Mouse (Mus musculus) heart, embryonic 14.5 days (tissue): ENCODE measurements around the gene Mettl26. TPM values are rescaled to one million over a fixed set of nuclear protein-coding genes. Genes with fewer than 3 reads are reported as not detected.

ENCODE experiments used
- ATAC-seq: fragments of 200-750 bp; cut with Nextera tagmentation; 2 replicates; pipeline ENCODE4 v1.8.0; 2017; ENCODE audit warnings: low read depth, moderate TSS enrichment; ENCODE audit not compliant: insufficient number of reproducible peaks, insufficient read depth, low FRiP score
- H3K27ac ChIP-seq, 2 experiments: fragments of 200-500 bp in 1 of 2; fragments of 300-500 bp in 1 of 2; sonication (generic) in 1 of 2; replicated peaks in 1 of 2; 2 replicates each; pipeline ENCODE4 v1.5.1; 2012 to 2014; ENCODE audit warnings: low read depth in 2 of 2, low read length in 2 of 2, control low read depth in 1 of 2, mild to moderate bottlenecking in 1 of 2, mixed read lengths in 1 of 2; ENCODE audit not compliant: control insufficient read depth in 1 of 2, insufficient read depth in 1 of 2
- H3K27me3 ChIP-seq: fragments of 300-500 bp; sonication (generic); 2 replicates; pipeline ENCODE4 v1.6.1; 2014; ENCODE audit warnings: mild to moderate bottlenecking, low read length, control low read depth; ENCODE audit not compliant: control insufficient read depth, insufficient read depth
- H3K36me3 ChIP-seq: fragments of 300-500 bp; sonication (generic); 2 replicates; pipeline ENCODE4 v1.6.1; 2014; ENCODE audit warnings: mild to moderate bottlenecking, control low read depth, low read length, mixed read lengths; ENCODE audit not compliant: control insufficient read depth, insufficient read depth
- H3K4me1 ChIP-seq, 2 experiments: fragments of 200-500 bp in 1 of 2; fragments of 300-500 bp in 1 of 2; sonication (generic) in 1 of 2; 2 replicates each; pipeline ENCODE4 v1.6.1; 2012 to 2014; ENCODE audit warnings: low read length in 2 of 2, control low read depth in 1 of 2, mixed read lengths in 1 of 2; ENCODE audit not compliant: control insufficient read depth in 2 of 2, insufficient read depth in 2 of 2
- H3K4me2 ChIP-seq: fragments of 300-500 bp; sonication (generic); 2 replicates; pipeline ENCODE4 v1.6.1; 2014; ENCODE audit warnings: mild to moderate bottlenecking, low read length
- H3K4me3 ChIP-seq, 2 experiments: fragments of 200-500 bp in 1 of 2; fragments of 300-500 bp in 1 of 2; sonication (generic) in 1 of 2; 2 replicates each; pipeline ENCODE4 v1.5.1; 2012 to 2014; ENCODE audit warnings: low read length in 2 of 2, mild to moderate bottlenecking in 2 of 2, control low read depth in 1 of 2, low read depth in 1 of 2, moderate library complexity in 1 of 2; ENCODE audit not compliant: control insufficient read depth in 1 of 2, insufficient read depth in 1 of 2
- H3K9ac ChIP-seq: fragments of 300-500 bp; sonication (generic); 2 replicates; pipeline ENCODE4 v1.6.1; 2014; ENCODE audit warnings: mild to moderate bottlenecking, low read length
- H3K9me3 ChIP-seq: fragments of 300-500 bp; sonication (generic); 2 replicates; pipeline ENCODE4 v1.6.1; 2016; ENCODE audit warnings: low read length, control low read depth; ENCODE audit not compliant: control insufficient read depth
- WGBS: fragments of 180-500 bp; shearing (Covaris S2); extraction: QIAGEN DNeasy Blood & Tissue Kit; methylation state at CpG from one replicate; pipeline ENCODE4 v1.1.7; 2014; 5-methylcytosine and 5-hydroxymethylcytosine counted together
- polyA plus RNA-seq: library from polyadenylated mRNA; unstranded; fragments of >200 nt; fragmentation: Nextera tagmentation; extraction: Ambion mirVana; gene quantifications from 2 replicates; pipeline ENCODE4 v1.2.1, GENCODE M21; 2014

The Mettl26 gene
- polyA plus RNA-seq, 1 experiment from 2014 or later = 41.7 TPM

DNA sequence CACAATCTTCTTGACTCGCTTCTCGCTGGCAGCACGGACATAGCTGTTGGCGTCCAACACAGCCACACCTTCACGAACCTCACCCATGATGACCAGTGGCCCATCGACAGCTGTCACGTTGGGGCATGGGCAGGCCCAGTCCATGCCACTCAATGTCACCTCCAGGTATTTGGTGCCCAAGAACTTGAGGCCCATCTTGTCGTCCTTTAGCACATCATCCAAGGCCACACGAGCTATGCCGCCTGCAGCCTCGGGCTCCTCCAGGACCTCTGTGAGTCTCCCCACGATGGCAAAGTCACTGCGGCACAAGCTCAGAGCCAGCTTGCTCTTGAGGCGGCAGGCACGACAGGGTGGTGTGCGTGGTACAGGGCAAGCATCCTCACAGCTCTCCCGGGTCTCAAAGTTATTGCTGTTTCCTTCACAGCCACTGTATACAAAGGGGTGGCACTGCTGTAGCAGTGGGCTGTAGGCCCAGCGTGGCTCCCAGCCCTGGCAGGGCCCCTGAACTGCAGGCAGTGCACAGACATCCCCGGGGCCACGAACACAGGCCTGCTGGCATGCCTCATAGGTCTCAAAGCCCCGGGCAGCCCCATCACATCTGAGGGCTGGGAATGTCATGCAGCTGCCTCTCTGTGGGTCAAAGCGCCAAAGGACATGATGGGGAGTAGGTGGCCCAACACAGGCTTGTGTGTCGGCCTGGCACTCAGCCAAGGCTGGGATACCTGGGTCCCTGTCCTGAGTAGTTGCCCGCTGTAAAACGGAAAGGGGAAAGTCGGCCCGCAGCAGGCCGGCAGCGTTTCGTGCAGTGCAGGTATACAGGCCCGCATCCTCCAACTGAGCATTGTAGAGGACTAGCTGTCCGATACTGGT, 3.1 kb downstream of the Mettl26 start:
- no peak overlapping the region for H3K9ac ChIP-seq
- no peak overlapping the region for H3K4me2 ChIP-seq
- H3K4me3 ChIP-seq = no peak overlapping the region
- H3K36me3 ChIP-seq = peaks cover 20% of the 10 kb centered on the region
- WGBS = 93% methylated on average over 32 of the region's 32 CpGs
- no peak overlapping the region for H3K27ac ChIP-seq
- ATAC-seq = no peak
- no peaks in the 10 kb centered on the region for H3K9me3 ChIP-seq
- peaks cover 20 to 25% of the 10 kb centered on the region in 2 experiments for H3K4me1 ChIP-seq
- H3K27me3 ChIP-seq = no peaks in the 10 kb centered on the region

GRCm38 (mm10) chr17:25878611-25879180, 3.8 kb downstream of the Mettl26 start:
- Histone ChIP-seq H3K4me2 (no peak overlapping the region), H3K27ac (no peak overlapping the region), H3K4me1 (peaks cover 20 to 25% of the 10 kb centered on the region in 2 experiments), H3K4me3 (no peak overlapping the region), H3K27me3 (no peaks in the 10 kb centered on the region), H3K9ac (no peak overlapping the region), H3K9me3 (no peaks in the 10 kb centered on the region), H3K36me3 (peaks cover 27% of the 10 kb centered on the region)
- WGBS = 92% methylated on average over 19 of the region's 19 CpGs
- no peak for ATAC-seq

- Histone ChIP-seq H3K36me3 (peaks cover 33% of the 10 kb centered on the region), H3K9me3 (no peaks in the 10 kb centered on the region), H3K4me1 (peaks cover 14 to 20% of the 10 kb centered on the region in 2 experiments), H3K4me2 (no peak overlapping the region), H3K27me3 (no peaks in the 10 kb centered on the region), H3K27ac (no peak overlapping the region), H3K9ac (no peak overlapping the region), H3K4me3 (no peak overlapping the region)
- ATAC-seq = no peak
- 65% methylated on average over 4 of the region's 4 CpGs for WGBS
These were observed 4.4 kb downstream of the Mettl26 start for GRCm38 (mm10) chr17:25879261-25879660.

DNA sequence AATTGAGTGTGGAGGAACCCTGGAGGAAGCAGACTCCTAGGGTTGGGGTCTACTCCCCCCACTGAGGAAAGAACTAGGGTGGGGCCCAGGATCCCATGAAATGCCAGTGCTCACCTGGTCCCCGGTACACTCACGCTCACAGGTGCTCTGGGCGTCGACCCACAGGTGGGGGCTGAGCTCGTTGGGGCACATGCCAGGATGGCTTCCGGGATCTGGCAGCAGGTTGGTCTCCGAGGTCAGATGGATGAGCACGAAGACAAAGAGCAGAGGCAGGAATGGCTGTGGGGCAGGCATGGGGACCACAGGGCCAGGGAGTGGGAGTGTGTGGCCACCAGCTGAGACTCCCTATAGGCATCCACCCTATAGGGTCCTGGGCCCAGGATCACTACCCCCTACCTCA, 4.9 kb downstream of the Mettl26 start:
- peaks cover 38% of the 10 kb centered on the region for H3K36me3 ChIP-seq
- 82% methylated on average over 8 of the region's 8 CpGs for WGBS
- H3K4me1 ChIP-seq = peaks cover 14 to 17% of the 10 kb centered on the region in 2 experiments
- no peak overlapping the region for H3K4me3 ChIP-seq
- no peaks in the 10 kb centered on the region for H3K9me3 ChIP-seq
- H3K27ac ChIP-seq = no peak overlapping the region
- H3K9ac ChIP-seq = no peak overlapping the region
- no peak for ATAC-seq
- no peaks in the 10 kb centered on the region for H3K27me3 ChIP-seq
- no peak overlapping the region for H3K4me2 ChIP-seq

- no peak for ATAC-seq
- H3K4me1 ChIP-seq = peaks cover 14 to 17% of the 10 kb centered on the region in 2 experiments
- no peak within 1 kb of the TSS for H3K4me2 ChIP-seq
- no peak within 1 kb of the TSS for H3K27ac ChIP-seq
- H3K9me3 ChIP-seq = no peaks in the 10 kb centered on the region
- H3K4me3 ChIP-seq = no peak within 1 kb of the TSS
- 58% methylated on average over 5 of the region's 5 CpGs for WGBS
- no peak within 1 kb of the TSS for H3K9ac ChIP-seq
- peaks cover 41% of the 10 kb centered on the region for H3K36me3 ChIP-seq
- no peaks in the 10 kb centered on the region for H3K27me3 ChIP-seq
These were observed 5.5 kb downstream of the Mettl26 start, which contains the start of gene Wfikkn1 for GRCm38 (mm10) chr17:25880196-25880910. Wfikkn1 (minus strand) TSS chr17:25880858.

DNA sequence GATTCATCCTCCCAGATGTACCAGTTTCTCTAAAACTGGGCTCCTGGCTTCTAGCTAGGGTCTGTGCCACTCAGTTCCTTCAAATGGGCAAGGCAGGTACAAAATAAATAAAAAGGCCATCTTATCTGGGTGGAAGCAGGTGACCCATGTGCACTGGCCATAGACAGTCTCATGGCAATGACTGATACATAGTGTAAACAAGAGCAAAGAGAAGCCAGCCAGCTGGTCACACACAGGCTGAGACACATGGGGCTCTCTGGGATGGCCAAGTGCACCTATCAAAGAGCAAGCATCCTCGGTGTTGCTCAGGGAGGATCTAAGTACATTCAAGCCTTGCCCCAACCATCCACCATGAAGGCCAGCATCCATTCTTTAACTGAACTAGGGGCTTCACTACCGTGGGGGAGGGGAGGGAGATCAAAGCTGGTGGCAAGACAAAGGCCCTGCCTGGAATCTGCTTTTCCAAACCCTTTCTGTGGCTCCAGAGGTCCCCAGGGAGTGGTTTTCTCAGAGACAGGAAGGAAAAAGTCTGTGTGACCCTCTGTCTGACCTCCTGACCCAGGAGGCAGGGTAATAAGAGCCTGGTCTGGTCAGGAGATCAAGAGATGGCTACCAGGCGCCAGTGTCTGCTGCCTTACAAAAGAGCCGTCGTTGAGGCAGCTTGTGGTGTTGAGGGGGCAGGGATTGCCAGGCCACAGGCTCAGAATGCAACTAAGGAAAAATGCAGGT, 6.2 kb downstream of the Mettl26 start:
- Histone ChIP-seq H3K9me3 (no peaks in the 10 kb centered on the region), H3K4me1 (peaks cover 12 to 13% of the 10 kb centered on the region in 2 experiments), H3K4me2 (no peak overlapping the region), H3K36me3 (peaks cover 41% of the 10 kb centered on the region), H3K27me3 (no peaks in the 10 kb centered on the region), H3K9ac (no peak overlapping the region), H3K4me3 (no peak overlapping the region), H3K27ac (no peak overlapping the region)
- no peak for ATAC-seq
- WGBS = 24% methylated on average over 5 of the region's 5 CpGs

DNA sequence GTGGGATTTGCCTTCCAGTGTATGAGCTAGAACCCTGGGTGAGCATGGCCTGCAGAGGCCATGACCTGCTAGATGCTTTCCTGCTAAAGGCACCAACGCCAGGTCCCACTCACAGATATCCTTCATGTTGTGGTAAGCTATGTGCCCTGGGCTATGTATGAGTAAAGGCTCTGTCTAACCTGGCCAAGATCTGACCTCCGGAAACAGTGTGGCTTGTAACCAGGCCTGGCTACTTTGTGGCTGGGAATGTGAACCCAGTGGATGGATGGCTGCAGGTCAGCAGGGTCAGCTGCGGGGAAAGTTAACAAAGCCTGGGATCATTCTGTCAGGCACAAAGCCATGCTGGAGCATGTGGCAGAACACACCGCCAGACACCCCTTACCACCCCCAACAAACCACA, 6.8 kb downstream of the Mettl26 start:
- H3K27ac ChIP-seq = no peak overlapping the region
- 59% methylated on average over 4 of the region's 4 CpGs for WGBS
- H3K36me3 ChIP-seq = peaks cover 41% of the 10 kb centered on the region

More for the DNA sequence above, 6.8 kb downstream of the Mettl26 start:
- Histone ChIP-seq H3K9me3 (no peaks in the 10 kb centered on the region), H3K9ac (no peak overlapping the region), H3K4me1 (peaks cover 7% of the 10 kb centered on the region in 2 experiments; a peak in 3 of 4 replicates), H3K27me3 (no peaks in the 10 kb centered on the region), H3K4me3 (no peak overlapping the region), H3K4me2 (no peak overlapping the region)
- ATAC-seq = no peak
